Mouse (Mus musculus) embryonic facial prominence, embryonic 11.5 days (tissue): ENCODE results near the gene Olfr312. TPM values are rescaled to one million over a fixed set of nuclear protein-coding genes. Genes with fewer than 3 reads are reported as not detected.
"Not testable (repeated sequence)": the region's sequence is repeated elsewhere in the genome, so short reads cannot be mapped to it uniquely, and the experiment has no call there.

Experiments
- ATAC-seq: fragments of 200-750 bp; cut with Nextera tagmentation; replicated peaks from 2 replicates; pipeline ENCODE4 v1.8.0; 2017; ENCODE audit warnings: low read depth; ENCODE audit not compliant: insufficient number of reproducible peaks, low FRiP score, low TSS enrichment
- DNase-seq: peaks from one replicate; pipeline ENCODE4 v3.0.0-alpha.2; 2015; ENCODE audit warnings: low spot score
- H3K27ac ChIP-seq: fragments of 300-500 bp; sonication (generic); replicated peaks from 2 replicates; pipeline ENCODE4 v1.5.1; 2014; ENCODE audit warnings: mild to moderate bottlenecking, low read depth, low read length, control low read depth
- H3K27me3 ChIP-seq: fragments of 300-500 bp; sonication (generic); 2 replicates; pipeline ENCODE4 v1.6.1; 2014; ENCODE audit warnings: mild to moderate bottlenecking, low read length, moderate library complexity, mixed read lengths; ENCODE audit not compliant: control insufficient read depth, insufficient read depth
- H3K36me3 ChIP-seq: fragments of 300-500 bp; sonication (generic); replicated peaks from 2 replicates; pipeline ENCODE4 v1.6.1; 2014; ENCODE audit warnings: low read depth, mild to moderate bottlenecking, low read length, moderate library complexity, mixed read lengths; ENCODE audit not compliant: control insufficient read depth, insufficient read depth
- H3K4me1 ChIP-seq: fragments of 300-500 bp; sonication (generic); 2 replicates; pipeline ENCODE4 v1.6.1; 2014; ENCODE audit warnings: low read length, mixed read lengths; ENCODE audit not compliant: control insufficient read depth, insufficient read depth
- H3K4me2 ChIP-seq: fragments of 300-500 bp; sonication (generic); 2 replicates; pipeline ENCODE4 v1.6.1; 2014; ENCODE audit warnings: low read depth, mild to moderate bottlenecking, control low read depth, low read length, moderate library complexity
- H3K4me3 ChIP-seq: fragments of 300-500 bp; sonication (generic); 2 replicates; pipeline ENCODE4 v1.5.1; 2014; ENCODE audit warnings: low read depth, low read length, control low read depth
- H3K9ac ChIP-seq: fragments of 300-500 bp; sonication (generic); replicated peaks from 2 replicates; pipeline ENCODE4 v1.6.1; 2014; ENCODE audit warnings: mild to moderate bottlenecking, control low read depth, low read length
- H3K9me3 ChIP-seq: fragments of 300-500 bp; sonication (generic); replicated peaks from 2 replicates; pipeline ENCODE4 v1.6.1; 2016; ENCODE audit warnings: mild to moderate bottlenecking, low read length, inconsistent platforms, mixed read lengths; ENCODE audit not compliant: control insufficient read depth
- WGBS: fragments of 180-500 bp; shearing (Covaris S2); extraction: QIAGEN DNeasy Blood & Tissue Kit; methylation state at CpG from one replicate; pipeline ENCODE4 v1.1.7; 2014; 5-methylcytosine and 5-hydroxymethylcytosine counted together
- polyA plus RNA-seq: library from polyadenylated mRNA; unstranded; fragments of >200 nt; fragmentation: Nextera tagmentation; extraction: Ambion mirVana; gene quantifications from 2 replicates; pipeline ENCODE4 v1.2.1, GENCODE M21; 2014

Gene Olfr312
- polyA plus RNA-seq, 1 experiment from 2014 or later = not detected

- no peak overlapping the region for H3K4me2 ChIP-seq
- ATAC-seq (no peak), DNase-seq (no peak)
- 87% methylated on average over 2 of the region's 2 CpGs for WGBS
- no peaks in the 10 kb centered on the region for H3K4me1 ChIP-seq
- no peaks in the 10 kb centered on the region for H3K27me3 ChIP-seq
- H3K27ac ChIP-seq = no peak overlapping the region
- no peaks in the 10 kb centered on the region for H3K9me3 ChIP-seq
- no peak overlapping the region for H3K4me3 ChIP-seq
- no peaks in the 10 kb centered on the region for H3K36me3 ChIP-seq
- H3K9ac ChIP-seq = no peak overlapping the region
These were observed 33.2 kb upstream of the Olfr312 start for GRCm38 (mm10) chr11:58795856-58796255.

DNA sequence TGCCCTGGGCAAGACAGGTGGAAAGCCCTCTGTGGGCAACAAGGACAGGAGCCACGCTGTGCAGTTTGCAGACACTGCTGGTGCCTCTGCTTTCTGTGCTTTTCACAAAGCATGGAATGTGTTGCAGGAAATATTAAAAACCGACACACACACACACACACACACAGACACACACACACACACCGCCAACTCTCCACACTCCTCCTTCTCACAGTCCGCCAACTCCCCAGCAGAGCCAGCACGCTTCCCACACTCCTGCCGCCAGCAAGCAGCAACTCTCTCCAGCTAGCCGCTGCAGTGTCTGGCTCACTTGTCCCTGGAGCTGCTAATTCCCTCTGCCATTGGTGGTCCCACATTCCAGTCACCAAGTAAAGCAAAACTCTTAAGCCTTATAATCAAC lies 32.2 kb upstream of the Olfr312 start:
- H3K4me3 ChIP-seq = no peak overlapping the region
- H3K4me2 ChIP-seq = no peak overlapping the region
- no peak overlapping the region for H3K9ac ChIP-seq
- no peaks in the 10 kb centered on the region for H3K36me3 ChIP-seq
- no peaks in the 10 kb centered on the region for H3K4me1 ChIP-seq
- H3K9me3 ChIP-seq = no peaks in the 10 kb centered on the region
- H3K27me3 ChIP-seq = no peaks in the 10 kb centered on the region
- no peak for ATAC-seq
- 84% methylated on average over 7 of the region's 7 CpGs for WGBS
- no peak overlapping the region for H3K27ac ChIP-seq
- DNase-seq = no peak

- ATAC-seq (no peak), DNase-seq (no peak)
- H3K36me3 ChIP-seq = no peaks in the 10 kb centered on the region
- no peaks in the 10 kb centered on the region for H3K27me3 ChIP-seq
- no peaks in the 10 kb centered on the region for H3K9me3 ChIP-seq
- no peak overlapping the region for H3K4me3 ChIP-seq
- 78% methylated on average over 5 of the region's 5 CpGs for WGBS
- no peaks in the 10 kb centered on the region for H3K4me1 ChIP-seq
- no peak overlapping the region for H3K27ac ChIP-seq
- no peak overlapping the region for H3K9ac ChIP-seq
- no peak overlapping the region for H3K4me2 ChIP-seq
These were observed 29.3 kb upstream of the Olfr312 start for GRCm38 (mm10) chr11:58799747-58800146.

DNA sequence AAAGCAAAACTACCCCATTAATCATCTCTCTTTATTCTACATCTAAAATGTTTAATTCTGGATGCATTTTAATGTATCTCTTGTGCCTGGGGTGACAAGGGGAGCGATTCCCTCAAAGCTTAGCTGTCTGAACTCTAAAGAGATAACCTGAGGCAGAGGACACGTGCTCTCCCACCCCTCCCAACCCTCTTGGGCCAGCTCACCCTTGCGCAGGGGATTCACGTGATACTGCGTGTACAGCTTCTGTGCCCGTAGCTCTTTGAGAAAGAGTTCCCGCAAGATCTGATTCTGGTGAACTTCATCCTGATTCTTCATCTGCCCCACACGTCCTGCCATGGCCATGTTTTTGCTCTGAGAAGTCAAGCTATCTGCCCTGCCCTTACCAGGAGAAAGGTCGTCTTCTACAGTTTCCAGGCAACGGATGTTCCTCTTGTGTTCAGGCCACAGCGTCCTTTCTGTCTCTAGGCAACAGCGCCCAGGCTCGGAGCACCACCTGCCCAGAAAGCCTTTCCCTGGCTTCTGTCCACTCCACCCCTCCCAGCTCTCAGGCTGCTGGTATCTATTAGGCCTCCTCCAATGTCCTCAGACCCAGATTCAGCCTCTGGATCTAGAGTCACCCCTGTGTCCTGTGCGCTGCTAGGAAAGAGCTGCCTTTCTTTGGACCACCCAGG lies 27.3 kb upstream of the Olfr312 start, which contains the start of gene Fam183b:
Gene Fam183b, minus strand, starts transcription at position 403 of the 671 bp plus-strand sequence.
- H3K9ac ChIP-seq = no peak within 1 kb of the TSS
- H3K4me1 ChIP-seq = no peaks in the 10 kb centered on the region
- WGBS = 35% methylated on average over 14 of the region's 14 CpGs
- H3K4me2 ChIP-seq = no peak within 1 kb of the TSS
- peak; percentile 62 for ATAC-seq
- no peaks in the 10 kb centered on the region for H3K36me3 ChIP-seq
- no peak within 1 kb of the TSS for H3K27ac ChIP-seq
- DNase-seq = peak; percentile 51
- no peaks in the 10 kb centered on the region for H3K27me3 ChIP-seq
- H3K4me3 ChIP-seq = no peak within 1 kb of the TSS
- no peaks in the 10 kb centered on the region for H3K9me3 ChIP-seq

- H3K4me3 ChIP-seq = no peak overlapping the region
- no peak for ATAC-seq
- H3K36me3 ChIP-seq = no peaks in the 10 kb centered on the region
- H3K27ac ChIP-seq = no peak overlapping the region
- no peak for DNase-seq
- H3K4me1 ChIP-seq = no peaks in the 10 kb centered on the region
- H3K9me3 ChIP-seq = no peaks in the 10 kb centered on the region
- no peak overlapping the region for H3K4me2 ChIP-seq
- no peaks in the 10 kb centered on the region for H3K27me3 ChIP-seq
- 76% methylated on average over 4 of the region's 4 CpGs for WGBS
- no peak overlapping the region for H3K9ac ChIP-seq
These were observed 25.2 kb upstream of the Olfr312 start for GRCm38 (mm10) chr11:58803871-58804270.

- WGBS = 83% methylated on average over 2 of the region's 2 CpGs
- Histone ChIP-seq H3K27ac (no peak overlapping the region), H3K9ac (no peak overlapping the region), H3K4me2 (no peak overlapping the region), H3K36me3 (no peaks in the 10 kb centered on the region), H3K27me3 (no peaks in the 10 kb centered on the region), H3K4me3 (no peak overlapping the region), H3K4me1 (no peaks in the 10 kb centered on the region), H3K9me3 (no peaks in the 10 kb centered on the region)
- no peak for ATAC-seq
- DNase-seq = no peak
These were observed 24.6 kb upstream of the Olfr312 start for GRCm38 (mm10) chr11:58804393-58804792.

- ATAC-seq (no peak), DNase-seq (no peak)
- Histone ChIP-seq H3K4me1 (no peaks in the 10 kb centered on the region), H3K27ac (no peak overlapping the region), H3K36me3 (no peaks in the 10 kb centered on the region), H3K4me2 (no peak overlapping the region), H3K9ac (no peak overlapping the region), H3K9me3 (no peaks in the 10 kb centered on the region), H3K27me3 (no peaks in the 10 kb centered on the region), H3K4me3 (no peak overlapping the region)
- 0% methylated on average over 1 of the region's 1 CpGs for WGBS
These were observed 17.0 kb upstream of the Olfr312 start for GRCm38 (mm10) chr11:58812001-58812400.

DNA sequence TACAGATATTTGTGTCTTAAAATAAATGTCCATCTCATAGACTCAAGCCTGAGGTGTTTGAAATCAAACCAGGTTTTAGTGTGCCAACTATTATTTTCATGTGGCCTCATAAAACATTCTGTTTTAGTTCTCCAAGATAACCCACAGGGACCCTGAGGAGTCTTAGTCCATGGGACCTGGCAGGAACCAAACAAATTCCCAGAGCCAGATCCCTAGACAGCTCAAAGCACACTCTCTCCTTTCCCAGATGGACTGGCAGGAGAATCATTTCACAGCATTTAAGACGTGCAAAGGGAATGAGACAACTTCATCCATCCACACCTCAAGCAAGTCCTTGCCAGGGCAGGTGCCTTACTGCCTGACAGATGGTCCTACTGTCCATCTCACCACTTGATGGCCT lies 14.3 kb upstream of the Olfr312 start, which contains the start of gene Olfr313:
Gene Olfr313, plus strand, starts transcription at position 301 of the 400 bp plus-strand sequence.
- H3K27me3 ChIP-seq, H3K4me1 ChIP-seq, H3K9me3 ChIP-seq, H3K27ac ChIP-seq, ATAC-seq, H3K4me3 ChIP-seq, H3K36me3 ChIP-seq, DNase-seq, H3K4me2 ChIP-seq, H3K9ac ChIP-seq: not testable (repeated sequence)
- 52% methylated on average over 1 of the region's 1 CpGs for WGBS
